Comparison of ENCODE assay signal across 20 mouse cellular contexts in the genomic region with DNA sequence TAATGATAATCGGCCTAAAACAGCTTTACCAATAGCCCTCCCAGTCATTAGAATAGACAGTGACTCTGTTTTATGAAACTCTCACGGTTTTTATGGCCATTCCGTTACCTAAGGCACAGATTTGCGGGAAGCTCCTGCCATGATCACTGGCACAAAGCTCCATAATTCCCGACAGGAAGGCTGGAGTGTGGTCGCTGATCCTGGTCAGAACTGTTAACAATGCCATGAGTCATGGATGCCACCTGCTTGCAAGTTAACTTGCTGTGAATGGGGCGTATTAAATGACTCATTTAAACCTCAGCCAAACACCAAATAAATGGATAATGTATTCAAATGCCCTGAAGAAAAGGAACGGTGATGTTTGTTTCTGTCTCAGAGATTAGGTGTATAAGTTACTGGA.
DNase-seq lines count a peak whose midpoint lies in the region; ATAC-seq lines count a peak whose summit lies in the region.
"Had no signal": no experiment of that assay in that cellular context is flagged by ENCODE, and none has a peak within 500 bp of the region (broad histone marks: within the 10 kb centered on the region; RNA-seq: fewer than 3 reads in every experiment).

No protein-coding gene starts in this region.

- H3K27me3 ChIP-seq in forebrain, embryonic 15.5 days = no peaks in the 10 kb centered on the region
- H3K27me3 ChIP-seq in forebrain, embryonic 13.5 days = no peaks in the 10 kb centered on the region
- H3K27me3 ChIP-seq in heart, embryonic 16.5 days (ENCODE audit: control insufficient read depth, insufficient read depth, low read length) = no peaks in the 10 kb centered on the region
- no peaks in the 10 kb centered on the region for H3K27me3 ChIP-seq in embryonic facial prominence, embryonic 15.5 days
- H3K27me3 ChIP-seq: forebrain, embryonic 12.5 days; kidney, embryonic 15.5 days; stomach, embryonic 15.5 days had no signal

- peak overlapping the region; percentile 22; the same call in 1 of the 2 replicates for H3K4me2 ChIP-seq in forebrain, embryonic 15.5 days (replicated peaks)
- H3K4me2 ChIP-seq in forebrain, embryonic 13.5 days = no peak overlapping the region
- H3K4me2 ChIP-seq in heart, embryonic 16.5 days (ENCODE audit: low read depth, low read length) = no peak overlapping the region
- H3K4me2 ChIP-seq in embryonic facial prominence, embryonic 15.5 days (replicated peaks) = peak overlapping the region; percentile 35; the same call in 1 of the 2 replicates
- H3K4me2 ChIP-seq: forebrain, embryonic 12.5 days; kidney, embryonic 15.5 days had no signal

- 53% methylated on average over 8 of the region's 8 CpGs for WGBS in forebrain, embryonic 15.5 days
- WGBS in forebrain, embryonic 13.5 days = 50% methylated on average over 8 of the region's 8 CpGs
- WGBS in heart, embryonic 16.5 days = 66% methylated on average over 8 of the region's 8 CpGs
- 53% methylated on average over 8 of the region's 8 CpGs for WGBS in embryonic facial prominence, embryonic 15.5 days

- H3K27ac ChIP-seq in forebrain, embryonic 15.5 days (replicated peaks) = no peak overlapping the region
- no peak overlapping the region; the same call in 1 of the 2 replicates for H3K27ac ChIP-seq in forebrain, embryonic 13.5 days
- H3K27ac ChIP-seq in heart, embryonic 16.5 days (ENCODE audit: low read length) = 0 out of 2 replicates have a peak overlapping the region, but pooled peaks have one; percentile 11
- H3K27ac ChIP-seq in embryonic facial prominence, embryonic 15.5 days (replicated peaks) = 0 out of 2 replicates have a peak overlapping the region, but pooled peaks have one; percentile 17
- H3K27ac ChIP-seq: forebrain, embryonic 12.5 days; kidney, embryonic 15.5 days; left cerebral cortex, adult 2 months had no signal

- no peaks in the 10 kb centered on the region for H3K9me3 ChIP-seq in forebrain, embryonic 15.5 days
- no peaks in the 10 kb centered on the region for H3K9me3 ChIP-seq in forebrain, embryonic 13.5 days (replicated peaks)
- no peaks in the 10 kb centered on the region for H3K9me3 ChIP-seq in heart, embryonic 16.5 days (replicated peaks; ENCODE audit: control insufficient read depth, low read length)
- H3K9me3 ChIP-seq in embryonic facial prominence, embryonic 15.5 days (replicated peaks) = no peaks in the 10 kb centered on the region
- H3K9me3 ChIP-seq: forebrain, embryonic 12.5 days; kidney, embryonic 15.5 days; limb, embryonic 10.5 days; stomach, embryonic 15.5 days had no signal

- H3K9ac ChIP-seq in forebrain, embryonic 15.5 days (replicated peaks) = no peak overlapping the region
- no peak overlapping the region for H3K9ac ChIP-seq in forebrain, embryonic 13.5 days
- no peak overlapping the region for H3K9ac ChIP-seq in heart, embryonic 16.5 days (ENCODE audit: low read length)
- H3K9ac ChIP-seq in embryonic facial prominence, embryonic 15.5 days = no peak overlapping the region
- H3K9ac ChIP-seq: forebrain, embryonic 12.5 days; kidney, embryonic 15.5 days; stomach, embryonic 15.5 days had no signal

- peaks cover 18% of the 10 kb centered on the region for H3K4me1 ChIP-seq in forebrain, embryonic 15.5 days
- peaks cover 18% of the 10 kb centered on the region for H3K4me1 ChIP-seq in forebrain, embryonic 13.5 days
- peaks cover 15% of the 10 kb centered on the region for H3K4me1 ChIP-seq in heart, embryonic 16.5 days (ENCODE audit: control insufficient read depth, insufficient read depth, low read length)
- peaks cover 17% of the 10 kb centered on the region for H3K4me1 ChIP-seq in embryonic facial prominence, embryonic 15.5 days
- H3K4me1 ChIP-seq: stomach, embryonic 15.5 days had no signal

- H3K4me3 ChIP-seq in forebrain, embryonic 15.5 days = no peak overlapping the region
- H3K4me3 ChIP-seq in forebrain, embryonic 13.5 days = no peak overlapping the region
- no peak overlapping the region for H3K4me3 ChIP-seq in heart, embryonic 16.5 days (ENCODE audit: low read length)
- H3K4me3 ChIP-seq in embryonic facial prominence, embryonic 15.5 days (replicated peaks) = no peak overlapping the region
- H3K4me3 ChIP-seq: forebrain, embryonic 12.5 days; kidney, embryonic 15.5 days; limb, embryonic 10.5 days; stomach, embryonic 15.5 days had no signal

- DNase-seq in heart, postnatal 4 days = no peak
- DNase-seq in Muller cell, postnatal 12 days (ENCODE audit: inconsistent ontology term) = peak; percentile 86
- no peak for DNase-seq in embryo, embryonic 10.5 days (ENCODE audit: low spot score)
- DNase-seq: adrenal gland, postnatal 25 days; layer of hippocampus, adult 9-11 months; lung, adult 18-20 months; lung, postnatal 36 days; right cerebral cortex, postnatal 25 days; thymus, adult 2 months had no signal

- no peaks in the 10 kb centered on the region for H3K36me3 ChIP-seq in forebrain, embryonic 15.5 days
- no peaks in the 10 kb centered on the region for H3K36me3 ChIP-seq in forebrain, embryonic 13.5 days (ENCODE audit: poor library complexity, severe bottlenecking)
- no peaks in the 10 kb centered on the region for H3K36me3 ChIP-seq in heart, embryonic 16.5 days (ENCODE audit: control insufficient read depth, insufficient read depth)
- no peaks in the 10 kb centered on the region for H3K36me3 ChIP-seq in embryonic facial prominence, embryonic 15.5 days
- H3K36me3 ChIP-seq: forebrain, embryonic 12.5 days; kidney, embryonic 15.5 days; limb, embryonic 10.5 days; stomach, embryonic 15.5 days had no signal

- no peak for ATAC-seq in forebrain, embryonic 15.5 days (replicated peaks)
- no peak; the same call in 1 of the 2 replicates for ATAC-seq in forebrain, embryonic 13.5 days
- no peak for ATAC-seq in heart, embryonic 16.5 days (replicated peaks; ENCODE audit: extremely low read depth, insufficient read depth, low FRiP score)
- ATAC-seq in embryonic facial prominence, embryonic 15.5 days (ENCODE audit: insufficient number of reproducible peaks, low FRiP score, low TSS enrichment, low read depth) = no peak
- ATAC-seq: CD4-positive, CD25-positive, alpha-beta regulatory T cell, adult 4 months; intestine, postnatal 0 days had no signal

Comparison
In these comparisons a context has a peak if more than half of its experiments do, and no peak if none do; other contexts are left out.
1. H3K4me2 ChIP-seq: peak in forebrain, embryonic 15.5 days (single experiment) and embryonic facial prominence, embryonic 15.5 days (single experiment); none in forebrain, embryonic 13.5 days (single experiment) and heart, embryonic 16.5 days (single experiment).
2. H3K27ac ChIP-seq: peak in heart, embryonic 16.5 days (single experiment) and embryonic facial prominence, embryonic 15.5 days (single experiment); none in forebrain, embryonic 15.5 days (single experiment) and forebrain, embryonic 13.5 days (single experiment).